Mouse (Mus musculus): ENCODE measurements around the gene Add2.
A peak's percentile ranks its signal among the peaks of the same experiment; 100 is the strongest.

Add2 gene

GRCm38 (mm10) chr6:86048509-86048908 is 20.0 kb downstream of the Add2 start:
- peak; percentile 92 for DNase-seq (ENCODE audit: low read depth, low spot score)

GRCm38 (mm10) chr6:86050586-86051268 is 22.2 kb downstream of the Add2 start:
- DNase-seq (ENCODE audit: low read depth, low spot score), result no peak

- DNase-seq (ENCODE audit: low read depth, low spot score), result no peak
Observed at GRCm38 (mm10) chr6:86052032-86052459, 23.6 kb downstream of the Add2 start.

- no peak for DNase-seq (ENCODE audit: low read depth, low spot score)
Observed at GRCm38 (mm10) chr6:86052556-86052955, 24.1 kb downstream of the Add2 start.

GRCm38 (mm10) chr6:86053099-86053498 is 24.6 kb downstream of the Add2 start:
- no peak for DNase-seq (ENCODE audit: low read depth, low spot score)

- no peak for DNase-seq (ENCODE audit: low read depth, low spot score)
Observed at GRCm38 (mm10) chr6:86053594-86053993, 25.1 kb downstream of the Add2 start.

GRCm38 (mm10) chr6:86058475-86058874 is 30.0 kb downstream of the Add2 start:
- no peak for DNase-seq (ENCODE audit: low read depth, low spot score)

GRCm38 (mm10) chr6:86059151-86059853 is 30.8 kb downstream of the Add2 start:
- no peak for DNase-seq (ENCODE audit: low read depth, low spot score)

GRCm38 (mm10) chr6:86060170-86060569 is 31.7 kb downstream of the Add2 start:
- peak; percentile 69 for DNase-seq (ENCODE audit: low read depth, low spot score)

- DNase-seq (ENCODE audit: low read depth, low spot score), result no peak
Observed at GRCm38 (mm10) chr6:86062226-86062625, 33.7 kb downstream of the Add2 start.

GRCm38 (mm10) chr6:86062684-86063083 is 34.2 kb downstream of the Add2 start:
- no peak for DNase-seq (ENCODE audit: low read depth, low spot score)

GRCm38 (mm10) chr6:86064318-86065016 is 36.0 kb downstream of the Add2 start:
- peak; percentile 97 for DNase-seq (ENCODE audit: low read depth, low spot score)

- DNase-seq (ENCODE audit: low read depth, low spot score), result no peak
Observed at GRCm38 (mm10) chr6:86066727-86067126, 38.2 kb downstream of the Add2 start.

- DNase-seq (ENCODE audit: low read depth, low spot score), result peak; percentile 73
Observed at GRCm38 (mm10) chr6:86067145-86067544, 38.7 kb downstream of the Add2 start.

- peak; percentile 86 for DNase-seq (ENCODE audit: low read depth, low spot score)
Observed at GRCm38 (mm10) chr6:86069009-86069408, 40.5 kb downstream of the Add2 start.

GRCm38 (mm10) chr6:86069856-86070255 is 41.4 kb downstream of the Add2 start:
- DNase-seq (ENCODE audit: low read depth, low spot score), result no peak

GRCm38 (mm10) chr6:86070277-86070676 is 41.8 kb downstream of the Add2 start:
- DNase-seq (ENCODE audit: low read depth, low spot score), result no peak

- no peak for DNase-seq (ENCODE audit: low read depth, low spot score)
Observed at GRCm38 (mm10) chr6:86073882-86074281, 45.4 kb downstream of the Add2 start.

GRCm38 (mm10) chr6:86074538-86075204 is 46.2 kb downstream of the Add2 start:
- no peak for DNase-seq (ENCODE audit: low read depth, low spot score)

GRCm38 (mm10) chr6:86076525-86076924 is 48.0 kb downstream of the Add2 start:
- DNase-seq (ENCODE audit: low read depth, low spot score), result no peak

- no peak for DNase-seq (ENCODE audit: low read depth, low spot score)
Observed at GRCm38 (mm10) chr6:86077880-86078279, 49.4 kb downstream of the Add2 start.

Data from telencephalon, adult 2 months (tissue).